ENCODE assay signal across 9 mouse cellular contexts in the genomic region with DNA sequence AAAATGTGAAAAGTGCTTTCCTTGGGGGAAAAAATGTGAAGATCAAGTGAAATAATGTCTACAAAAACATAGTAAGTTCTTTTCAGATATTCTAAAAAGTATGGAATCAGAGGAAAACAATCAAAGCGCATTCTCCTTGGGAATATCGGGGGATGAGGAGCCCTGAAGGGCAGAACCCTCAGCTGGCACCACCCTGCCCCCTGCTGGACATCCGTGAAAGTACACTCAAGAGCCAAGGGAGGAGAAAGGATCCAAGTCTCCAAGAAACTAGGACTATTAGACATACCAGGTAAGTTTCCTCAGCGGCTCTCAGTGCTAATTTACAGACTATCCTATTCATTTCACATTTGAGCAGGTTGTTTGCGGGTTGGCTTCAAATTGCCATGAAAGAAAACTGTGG. TPM values are rescaled to one million over a fixed set of nuclear protein-coding genes. Genes with fewer than 3 reads are reported as not detected.
DNase-seq lines count a peak whose midpoint lies in the region; ATAC-seq and TF ChIP-seq lines count a peak whose summit lies in the region.
"Had no signal": no experiment of that assay in that cellular context is flagged by ENCODE, and none has a peak within 500 bp of the region (broad histone marks: within the 10 kb centered on the region; RNA-seq: fewer than 3 reads in every experiment).

No protein-coding gene starts in this region.

- no peaks in the 10 kb centered on the region for H3K4me1 ChIP-seq in forebrain, embryonic 10.5 days
- H3K4me1 ChIP-seq in forebrain, embryonic 16.5 days (replicated peaks; ENCODE audit: control insufficient read depth, insufficient read depth, low read length), result no peaks in the 10 kb centered on the region
- no peaks in the 10 kb centered on the region for H3K4me1 ChIP-seq in small intestine, adult 2 months (ENCODE audit: control insufficient read depth, insufficient read depth, insufficient read length, low read length)

- no peak overlapping the region for H3K4me2 ChIP-seq in forebrain, embryonic 16.5 days (ENCODE audit: low read length)
- H3K4me2 ChIP-seq: limb, embryonic 13.5 days had no signal

- H3K9me3 ChIP-seq in forebrain, embryonic 10.5 days, result no peaks in the 10 kb centered on the region
- H3K9me3 ChIP-seq in forebrain, embryonic 16.5 days (ENCODE audit: control insufficient read depth, low read length), result no peaks in the 10 kb centered on the region
- H3K9me3 ChIP-seq: limb, embryonic 13.5 days had no signal

- no peak; the same call in 1 of the 2 replicates for ATAC-seq in forebrain, embryonic 16.5 days

- 24% methylated on average over 5 of the region's 5 CpGs for WGBS in forebrain, embryonic 10.5 days
- WGBS in forebrain, embryonic 16.5 days, result 16% methylated on average over 5 of the region's 5 CpGs
- 9% methylated on average over 5 of the region's 5 CpGs for WGBS in small intestine, adult 2 months

- no peaks in the 10 kb centered on the region for H3K36me3 ChIP-seq in forebrain, embryonic 10.5 days (replicated peaks)
- H3K36me3 ChIP-seq in forebrain, embryonic 16.5 days (ENCODE audit: control insufficient read depth, insufficient read depth), result no peaks in the 10 kb centered on the region
- no peaks in the 10 kb centered on the region for H3K36me3 ChIP-seq in small intestine, adult 2 months (ENCODE audit: control insufficient read depth, insufficient read depth, low read length)
- H3K36me3 ChIP-seq: limb, embryonic 13.5 days had no signal

- no peak overlapping the region for H3K9ac ChIP-seq in forebrain, embryonic 16.5 days (replicated peaks; ENCODE audit: low read depth, low read length)
- H3K9ac ChIP-seq: limb, embryonic 13.5 days had no signal

- H3K4me3 ChIP-seq in forebrain, embryonic 10.5 days, result no peak overlapping the region
- H3K4me3 ChIP-seq in forebrain, embryonic 16.5 days (replicated peaks; ENCODE audit: low read length), result no peak overlapping the region
- H3K4me3 ChIP-seq in small intestine, adult 2 months (ENCODE audit: low read depth, low read length), result no peak overlapping the region
- H3K4me3 ChIP-seq: limb, embryonic 13.5 days had no signal

- peak; percentile 71 for DNase-seq in forebrain, embryonic 10.5 days (ENCODE audit: extremely low spot score, low spot score)
- DNase-seq in MN1 (ENCODE audit: low spot score), result peak; percentile 41
- DNase-seq in cerebellum, adult 9-10 months, result peak; percentile 26
- peak; percentile 82 to 84 for DNase-seq in frontal cortex, postnatal 36 days (ENCODE audit: low spot score in 2 of 2)
- peak; percentile 22 to 77 for DNase-seq in layer of hippocampus, adult 8-10 months (ENCODE audit: low spot score in 2 of 2)
- peak; percentile 69 for DNase-seq in lung, postnatal 25 days (ENCODE audit: low spot score)

- TF ChIP-seq POLR2A in small intestine, adult 2 months (IDR thresholded peaks at IDR 0.05; ENCODE audit: low read depth, low read length), result no peak

- TF ChIP-seq CTCF in small intestine, adult 2 months (IDR thresholded peaks at IDR 0.05; ENCODE audit: extremely low read depth, insufficient read length, insufficient replicate concordance, low read depth, low read length), result peak; percentile 91; the same call in 1 of the 2 replicates

- H3K27ac ChIP-seq in forebrain, embryonic 10.5 days, result no peak overlapping the region
- no peak overlapping the region for H3K27ac ChIP-seq in forebrain, embryonic 16.5 days (ENCODE audit: low read length)
- no peak overlapping the region for H3K27ac ChIP-seq in small intestine, adult 2 months (ENCODE audit: insufficient read depth, low read depth, low read length)
- H3K27ac ChIP-seq: limb, embryonic 13.5 days had no signal

- 0 out of 2 replicates have a peak, but pooled peaks cover 4% of the 10 kb centered on the region for H3K27me3 ChIP-seq in forebrain, embryonic 10.5 days (ENCODE audit: poor library complexity, severe bottlenecking)
- H3K27me3 ChIP-seq in forebrain, embryonic 16.5 days (replicated peaks; ENCODE audit: control insufficient read depth, insufficient read depth, low read length), result no peaks in the 10 kb centered on the region
- H3K27me3 ChIP-seq in small intestine, adult 2 months (ENCODE audit: control insufficient read depth, insufficient read depth, low read length), result no peaks in the 10 kb centered on the region

RNA-seq across cellular contexts. Expression of gene Mlip, which starts 28.8 kb away (rescaled TPM):
- polyA plus RNA-seq in forebrain, embryonic 10.5 days (2016; fragmentation: Nextera tagmentation; extraction: Ambion mirVana), result not detected in 2 replicates
- 8.0 and 11.6 TPM in 2 replicates for polyA plus RNA-seq in forebrain, embryonic 16.5 days (2015; fragmentation: Nextera tagmentation; extraction: Ambion mirVana)
- 10 to 100 TPM; 48.3 to 53.0 (median 52.9) TPM for total RNA-seq in layer of hippocampus, adult 8-10 months (2022)
- polyA plus RNA-seq in small intestine, adult 2 months (2012; rRNA removed), result not detected in 2 replicates

Comparison
In these comparisons a context has a peak if more than half of its experiments do, and no peak if none do; other contexts are left out.
1. DNase-seq: peak in every context shown above with its lines; median percentile 83 in frontal cortex, postnatal 36 days; 71 in forebrain, embryonic 10.5 days; 69 in lung, postnatal 25 days; 50 in layer of hippocampus, adult 8-10 months; 41 in MN1; 26 in cerebellum, adult 9-10 months.